Mouse (Mus musculus) heart, adult 2 months (tissue): ENCODE measurements around the gene Ak7. TPM values are rescaled to one million over a fixed set of nuclear protein-coding genes. Genes with fewer than 3 reads are reported as not detected.

Source experiments
- DNase-seq, 2 experiments: peaks; one replicate each; pipeline ENCODE4 v3.0.0; 2021
- H3K27ac ChIP-seq: fragments of 200-600 bp; 2 replicates; pipeline ENCODE4 v1.8.1; 2022
- H3K27me3 ChIP-seq: fragments of 200-500 bp; 2 replicates; pipeline ENCODE4 v1.6.1; 2012; ENCODE audit warnings: mild to moderate bottlenecking, low read length, inconsistent platforms, mixed read lengths; ENCODE audit not compliant: control insufficient read depth, insufficient read depth
- H3K36me3 ChIP-seq: fragments of 200-500 bp; 2 replicates; pipeline ENCODE4 v1.6.1; 2012; ENCODE audit warnings: low read length, inconsistent platforms; ENCODE audit not compliant: control insufficient read depth, insufficient read depth
- H3K4me1 ChIP-seq: fragments of 200-500 bp; 2 replicates; pipeline ENCODE4 v1.6.1; 2011; ENCODE audit warnings: low read length; ENCODE audit not compliant: control insufficient read depth, insufficient read depth
- H3K4me3 ChIP-seq: fragments of 200-600 bp; 2 replicates; pipeline ENCODE4 v1.8.1; 2022
- H3K79me2 ChIP-seq: fragments of 200-500 bp; replicated peaks from 2 replicates; pipeline ENCODE4 v1.6.1; 2012; ENCODE audit warnings: mild to moderate bottlenecking, inconsistent platforms, low read length, moderate library complexity, mixed read lengths; ENCODE audit not compliant: control insufficient read depth, insufficient read depth
- H3K9ac ChIP-seq: fragments of 200-500 bp; 2 replicates; pipeline ENCODE4 v1.6.1; 2012; ENCODE audit warnings: low read depth, mild to moderate bottlenecking, control low read depth, inconsistent platforms, low read length, mixed read lengths
- CTCF ChIP-seq: fragments of 200-600 bp; IDR thresholded peaks from 2 replicates; pipeline ENCODE4 v1.8.1; 2022; ENCODE audit warnings: antibody characterized with exemption, mild to moderate bottlenecking, moderate library complexity
- EP300 ChIP-seq: fragments of 200-500 bp; IDR thresholded peaks from 2 replicates; pipeline ENCODE4 v1.6.1; 2011; ENCODE audit warnings: low read depth, low read length, control low read depth; ENCODE audit not compliant: insufficient read depth
- POLR2A ChIP-seq: fragments of 200-500 bp; IDR thresholded peaks from 2 replicates; pipeline ENCODE4 v1.6.1; 2011; ENCODE audit warnings: mild to moderate bottlenecking, low read depth, low read length, control low read depth; ENCODE audit not compliant: insufficient read depth
- WGBS: fragments of 180-500 bp; shearing (Covaris S2); methylation state at CpG from one replicate; pipeline ENCODE4 v1.1.7; 2018; 5-methylcytosine and 5-hydroxymethylcytosine counted together
- intact Hi-C: fragments of 180-260 bp; cut with DNase I; formaldehyde crosslinking; loops from one replicate; pipeline ENCODE4 v1.15.1; 2025
- polyA plus RNA-seq: library from polyadenylated mRNA; depleted of rRNA; stranded (reverse); fragments of >200 nt; gene quantifications from 2 replicates; pipeline ENCODE4 v1.2.3, GENCODE M21; 2012
- total RNA-seq, 2 experiments: library from RNA; stranded (reverse); gene quantifications; 2 replicates each; pipeline ENCODE4 v1.2.3; 2021

The Ak7 gene
- total and polyA plus RNA-seq, 3 experiments = 0.61 TPM; not detected in 2

DNA sequence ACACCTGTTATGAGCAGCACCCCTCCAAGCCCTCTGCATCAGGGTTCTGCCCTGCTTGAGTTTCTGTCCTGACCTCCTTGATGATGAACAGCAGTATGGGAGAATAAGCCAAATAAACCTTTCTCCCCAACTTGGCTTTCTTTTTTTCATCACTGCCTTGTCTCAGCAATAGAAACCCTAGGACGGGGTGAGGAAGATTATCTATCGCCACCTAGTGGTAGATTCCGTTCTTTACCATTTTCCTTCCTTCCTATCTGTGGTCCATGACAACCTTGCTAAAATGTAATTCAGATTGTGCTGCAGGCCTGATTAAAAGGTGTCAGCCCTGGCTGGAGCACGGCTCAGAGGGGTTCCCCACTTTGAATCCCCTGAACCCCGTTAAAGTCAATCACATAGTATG lies 16.9 kb downstream of the Ak7 start:
- intact Hi-C loops = loop anchor here (5.0 kb wide), 1 partner anchor 225 kb away; no protein-coding TSS in a partner anchor
- no peak overlapping the region for H3K9ac ChIP-seq
- H3K4me1 ChIP-seq = no peaks in the 10 kb centered on the region
- no peak overlapping the region for H3K4me3 ChIP-seq
- no peaks in the 10 kb centered on the region for H3K27me3 ChIP-seq
- 0% methylated on average over 5 of the region's 5 CpGs for WGBS
- no peak overlapping the region for H3K27ac ChIP-seq
- TF ChIP-seq CTCF = peak; percentile 83
- TF ChIP-seq POLR2A = no peak
- TF ChIP-seq EP300 = no peak
- no peak for DNase-seq
- no peaks in the 10 kb centered on the region for H3K36me3 ChIP-seq
- no peaks in the 10 kb centered on the region for H3K79me2 ChIP-seq

DNA sequence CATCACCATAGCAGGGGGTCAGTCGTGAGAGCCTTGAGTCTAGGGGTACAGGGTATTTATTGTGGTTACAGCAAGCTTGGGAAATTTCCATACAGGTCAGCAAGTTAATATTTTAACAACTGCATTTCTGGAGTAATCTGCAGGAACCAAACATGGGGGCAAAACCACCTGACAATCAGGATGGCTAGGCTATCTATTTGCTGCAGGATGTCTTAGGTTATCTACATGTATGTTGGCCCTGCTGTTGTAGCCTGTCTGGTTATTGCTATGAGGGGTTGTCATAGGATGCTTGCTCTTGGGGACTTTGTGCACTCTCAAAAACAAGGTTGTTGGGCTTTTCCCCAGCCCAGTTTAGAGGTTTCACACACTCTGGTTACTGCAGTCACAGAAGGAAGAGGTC lies 18.8 kb downstream of the Ak7 start:
- TF ChIP-seq EP300 (no peak), POLR2A (no peak), CTCF (no peak)
- Histone ChIP-seq H3K9ac (no peak overlapping the region), H3K36me3 (no peaks in the 10 kb centered on the region), H3K27ac (no peak overlapping the region), H3K79me2 (no peaks in the 10 kb centered on the region), H3K4me3 (no peak overlapping the region), H3K4me1 (no peaks in the 10 kb centered on the region), H3K27me3 (no peaks in the 10 kb centered on the region)
- intact Hi-C loops = loop anchor here (5.0 kb wide), 1 partner anchor 227 kb away; no protein-coding TSS in a partner anchor
- 35% methylated on average over 1 of the region's 1 CpGs for WGBS
- DNase-seq = no peak

DNA sequence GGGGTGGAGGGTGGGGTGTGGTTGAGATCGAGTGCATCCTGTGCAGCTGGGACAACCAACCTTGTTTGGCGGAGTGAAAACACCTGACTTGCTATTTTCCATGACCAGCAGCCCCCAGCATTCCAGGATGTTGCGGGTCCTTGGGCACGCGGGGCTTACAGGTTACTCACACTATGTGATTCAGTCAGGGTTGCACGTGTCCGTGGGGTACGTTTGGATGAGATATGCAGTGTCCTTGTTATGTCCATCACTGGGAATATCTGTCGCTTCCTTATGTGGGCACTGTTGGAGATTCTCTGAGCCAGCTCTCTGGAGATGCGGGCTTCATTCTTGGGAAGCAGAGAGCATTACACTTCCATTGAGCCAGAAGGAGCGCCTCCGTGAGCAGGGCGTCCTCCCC lies 20.0 kb downstream of the Ak7 start:
- Histone ChIP-seq H3K27me3 (no peaks in the 10 kb centered on the region), H3K27ac (no peak overlapping the region), H3K36me3 (no peaks in the 10 kb centered on the region), H3K79me2 (no peaks in the 10 kb centered on the region), H3K9ac (no peak overlapping the region), H3K4me3 (no peak overlapping the region), H3K4me1 (no peaks in the 10 kb centered on the region)
- no peak for TF ChIP-seq CTCF
- TF ChIP-seq EP300 = no peak
- TF ChIP-seq POLR2A = no peak
- DNase-seq = no peak
- intact Hi-C loops = no loop called here
- WGBS = 67% methylated on average over 13 of the region's 13 CpGs

DNA sequence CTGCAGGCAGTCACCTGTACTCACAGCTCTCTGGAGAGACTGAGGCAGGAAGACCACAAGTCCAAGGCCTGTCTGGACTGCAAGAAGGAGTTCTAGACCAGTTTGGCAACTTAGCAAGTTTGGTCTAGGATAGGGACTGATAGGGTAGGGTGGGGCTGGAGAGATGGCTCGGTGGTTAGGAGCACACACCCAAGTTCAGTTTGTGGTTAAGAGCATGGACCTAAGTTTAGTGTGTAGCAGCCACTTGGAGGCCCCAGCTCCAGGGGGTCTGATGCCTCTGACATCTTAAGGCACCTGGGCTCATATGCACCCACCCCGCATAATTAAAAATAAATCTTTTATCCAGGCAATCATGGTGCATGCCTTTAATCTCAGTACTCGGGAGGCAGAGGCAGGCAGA lies 21.5 kb downstream of the Ak7 start:
- Histone ChIP-seq H3K4me3 (no peak overlapping the region), H3K27me3 (no peaks in the 10 kb centered on the region), H3K79me2 (no peaks in the 10 kb centered on the region), H3K27ac (no peak overlapping the region), H3K4me1 (no peaks in the 10 kb centered on the region), H3K36me3 (no peaks in the 10 kb centered on the region), H3K9ac (no peak overlapping the region)
- intact Hi-C loops = no loop called here
- TF ChIP-seq EP300 (no peak), CTCF (no peak), POLR2A (no peak)
- WGBS = 79% methylated on average over 3 of the region's 3 CpGs
- no peak for DNase-seq

DNA sequence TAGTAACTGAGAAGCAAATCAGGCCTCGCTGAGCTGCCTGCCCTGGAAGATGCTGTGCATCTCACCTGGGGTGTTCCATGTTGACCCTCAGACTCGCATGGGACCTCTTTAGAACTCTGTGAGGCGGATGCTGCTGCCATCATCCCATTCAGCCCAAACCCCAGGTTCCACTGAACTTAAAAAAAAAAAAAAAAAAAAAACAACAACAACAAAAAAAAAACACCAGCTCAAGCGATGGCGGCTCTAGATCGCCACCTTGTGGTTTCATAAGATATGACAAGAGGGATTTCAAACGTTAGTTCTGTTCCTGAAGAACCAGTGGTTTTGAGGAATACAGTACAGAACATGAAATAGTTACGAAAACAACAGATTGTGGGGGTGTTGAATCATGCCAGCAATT lies 22.2 kb downstream of the Ak7 start:
- intact Hi-C loops = no loop called here
- no peaks in the 10 kb centered on the region for H3K79me2 ChIP-seq
- no peak overlapping the region for H3K9ac ChIP-seq
- H3K36me3 ChIP-seq = no peaks in the 10 kb centered on the region
- TF ChIP-seq POLR2A = no peak
- TF ChIP-seq CTCF = peak; percentile 81
- no peak for TF ChIP-seq EP300
- no peak for DNase-seq
- no peak overlapping the region for H3K27ac ChIP-seq
- H3K4me3 ChIP-seq = no peak overlapping the region
- H3K4me1 ChIP-seq = no peaks in the 10 kb centered on the region
- no peaks in the 10 kb centered on the region for H3K27me3 ChIP-seq
- WGBS = 32% methylated on average over 8 of the region's 8 CpGs

DNA sequence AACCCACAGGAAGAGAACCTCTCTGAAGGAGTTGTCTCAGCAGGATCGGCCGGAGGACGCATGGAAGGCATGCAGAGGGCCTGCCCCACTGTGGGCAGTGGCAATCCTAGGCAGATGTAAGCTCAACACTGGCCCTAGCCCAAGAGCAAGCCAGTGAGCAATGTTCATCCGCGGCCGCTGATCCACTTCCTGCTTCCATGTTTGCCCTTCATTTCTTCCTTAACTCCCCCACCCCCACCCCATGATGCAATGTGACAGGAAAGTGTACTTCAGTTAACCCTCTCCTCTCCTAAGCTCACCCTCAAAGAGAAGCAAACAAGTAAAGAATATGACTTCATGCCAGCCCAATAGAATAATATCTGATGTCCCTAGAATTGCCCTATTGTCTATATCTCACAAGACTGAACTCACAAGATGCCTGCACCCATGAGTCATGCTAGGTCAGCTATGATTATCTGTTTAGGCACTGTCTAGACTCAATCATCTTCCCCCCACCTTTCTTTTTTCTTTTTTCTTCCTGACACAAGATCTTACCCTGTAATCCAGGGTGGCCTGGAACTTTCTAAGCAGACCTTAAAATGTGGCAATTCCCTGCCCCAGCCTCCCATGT lies 25.2 kb downstream of the Ak7 start:
- Histone ChIP-seq H3K4me3 (no peak overlapping the region), H3K27ac (no peak overlapping the region), H3K79me2 (no peaks in the 10 kb centered on the region), H3K27me3 (no peaks in the 10 kb centered on the region), H3K4me1 (no peaks in the 10 kb centered on the region), H3K9ac (no peak overlapping the region), H3K36me3 (no peaks in the 10 kb centered on the region)
- no peak for DNase-seq
- TF ChIP-seq EP300 (no peak), CTCF (no peak), POLR2A (no peak)
- WGBS = 54% methylated on average over 6 of the region's 6 CpGs
- intact Hi-C loops = no loop called here
